Mouse (Mus musculus) regulatory T cell (primary cell): ENCODE results near the gene Odf4.
"Not testable (repeated sequence)": the region's sequence is repeated elsewhere in the genome, so short reads cannot be mapped to it uniquely, and the experiment has no call there.

Experiments
- in situ Hi-C: fragments of 300-600 bp; cut with MboI, MseI; formaldehyde crosslinking; loops from one replicate; pipeline ENCODE4 v1.15.1; 2025; ENCODE audit warnings: high pct_unique_total_duplicates

Odf4 gene

DNA sequence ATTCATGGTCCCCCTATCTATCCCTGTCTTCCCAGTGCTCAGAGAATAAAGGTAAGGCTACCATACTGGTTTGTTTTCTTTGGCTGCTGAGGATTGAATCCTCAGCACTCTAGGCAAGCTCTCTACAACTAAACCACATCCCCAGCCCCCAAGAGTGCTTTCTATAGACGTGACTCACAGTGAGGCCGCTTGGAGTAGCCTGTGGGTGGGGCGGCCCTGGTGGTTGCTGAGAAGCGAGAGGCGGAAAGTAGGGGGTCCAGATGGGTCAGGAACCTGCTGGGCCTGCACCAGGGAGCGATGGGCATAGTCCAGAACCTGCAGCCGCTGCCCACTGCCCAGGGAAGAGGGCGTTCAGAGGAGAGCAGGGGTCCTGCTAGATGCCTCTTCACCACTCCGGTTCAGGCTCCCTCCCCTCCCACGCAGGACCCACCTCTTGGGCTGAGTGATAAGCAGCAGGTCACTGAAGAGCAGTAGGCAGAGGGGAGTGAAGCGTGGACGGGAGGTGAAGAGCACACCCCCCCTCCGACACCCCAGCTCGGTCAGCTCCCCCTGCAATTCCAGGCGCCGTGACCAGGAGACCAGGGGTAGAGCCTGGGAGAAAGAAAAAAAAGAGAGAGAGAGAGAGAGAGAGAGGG is 20.0 kb upstream of the Odf4 start:
- in situ Hi-C loops: loop anchor here (5.0 kb wide), 1 partner anchor 35 kb away; no protein-coding TSS in a partner anchor

DNA sequence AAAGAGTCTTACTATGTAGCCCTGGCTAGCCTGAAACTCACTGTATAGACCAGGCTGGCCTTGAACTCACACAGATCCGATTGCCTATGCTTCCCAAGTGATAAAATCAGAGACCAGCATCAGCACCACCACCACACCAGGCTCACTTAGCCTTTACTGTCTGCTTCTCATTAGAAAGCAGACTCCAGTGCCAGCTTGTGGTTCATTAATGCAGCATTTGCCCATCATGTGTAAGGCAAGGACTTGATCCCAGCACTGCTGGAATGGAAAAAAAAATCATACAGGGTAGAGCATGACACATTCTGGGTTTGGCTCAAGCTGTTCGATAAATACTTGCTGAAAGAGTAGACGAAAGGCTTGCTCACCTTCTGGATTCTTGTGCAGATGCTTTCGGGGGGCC is 19.1 kb upstream of the Odf4 start:
- in situ Hi-C loops: loop anchor here (5.0 kb wide), 1 partner anchor 34 kb away; no protein-coding TSS in a partner anchor

DNA sequence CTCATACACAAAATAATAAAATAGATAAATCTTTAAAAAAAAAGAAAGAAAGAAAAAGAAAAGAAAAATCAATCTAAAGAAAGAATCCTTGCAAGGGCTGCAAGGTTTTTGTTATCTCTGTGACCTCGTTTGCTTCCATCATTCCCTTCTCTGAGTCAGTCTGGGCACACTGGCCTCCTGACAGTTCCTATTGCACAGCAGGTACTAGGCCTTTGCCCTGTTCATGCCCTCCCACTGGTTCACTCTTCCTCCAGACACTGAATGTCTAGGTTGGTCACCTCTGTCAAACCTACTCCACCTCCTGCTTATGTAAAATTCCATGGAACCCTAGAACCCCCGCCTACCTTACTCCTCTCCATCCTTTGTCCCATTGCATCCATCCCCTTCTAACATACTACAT is 18.4 kb upstream of the Odf4 start:
- in situ Hi-C loops: loop anchor here (5.0 kb wide), 1 partner anchor 33 kb away; no protein-coding TSS in a partner anchor

DNA sequence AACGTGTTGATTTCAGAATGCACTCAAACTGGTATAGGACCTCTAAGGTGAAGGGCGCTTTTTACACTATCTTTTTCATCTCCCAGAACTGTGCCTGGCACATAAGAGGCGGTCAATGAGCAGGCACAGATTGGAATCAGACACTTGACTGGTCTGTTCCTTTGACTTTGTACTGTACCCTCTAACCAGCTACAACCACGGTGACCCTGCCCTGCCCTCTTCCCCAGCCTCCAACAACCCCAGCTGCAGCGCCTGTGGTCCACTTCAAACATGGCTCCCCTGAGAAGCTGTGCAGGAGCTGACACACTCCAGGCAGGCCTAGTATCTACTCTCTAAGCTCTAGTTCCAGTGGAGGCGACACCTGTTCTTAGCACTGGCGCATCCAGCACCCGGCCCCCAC is 15.8 kb upstream of the Odf4 start:
- in situ Hi-C loops: no loop called here

DNA sequence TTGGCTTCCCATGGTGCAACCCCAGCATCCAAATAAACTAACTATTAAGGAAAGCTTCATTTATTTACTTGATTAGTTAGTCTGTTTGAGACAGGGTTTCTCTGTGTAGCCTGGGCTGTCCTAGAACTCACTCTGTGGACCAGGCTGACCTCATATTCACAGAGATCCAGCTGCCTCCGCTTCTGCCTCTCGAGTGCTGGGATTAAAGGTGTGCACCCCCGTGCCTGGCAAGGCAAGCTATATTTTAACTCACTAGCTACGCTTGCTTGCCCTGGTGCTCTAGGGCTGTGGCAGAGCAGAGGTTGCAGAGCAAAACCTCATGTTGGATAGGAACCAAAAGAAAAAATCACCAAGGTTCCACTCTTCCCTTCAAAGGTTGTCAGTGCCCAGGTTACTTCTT is 13.6 kb upstream of the Odf4 start:
- in situ Hi-C loops: no loop called here

DNA sequence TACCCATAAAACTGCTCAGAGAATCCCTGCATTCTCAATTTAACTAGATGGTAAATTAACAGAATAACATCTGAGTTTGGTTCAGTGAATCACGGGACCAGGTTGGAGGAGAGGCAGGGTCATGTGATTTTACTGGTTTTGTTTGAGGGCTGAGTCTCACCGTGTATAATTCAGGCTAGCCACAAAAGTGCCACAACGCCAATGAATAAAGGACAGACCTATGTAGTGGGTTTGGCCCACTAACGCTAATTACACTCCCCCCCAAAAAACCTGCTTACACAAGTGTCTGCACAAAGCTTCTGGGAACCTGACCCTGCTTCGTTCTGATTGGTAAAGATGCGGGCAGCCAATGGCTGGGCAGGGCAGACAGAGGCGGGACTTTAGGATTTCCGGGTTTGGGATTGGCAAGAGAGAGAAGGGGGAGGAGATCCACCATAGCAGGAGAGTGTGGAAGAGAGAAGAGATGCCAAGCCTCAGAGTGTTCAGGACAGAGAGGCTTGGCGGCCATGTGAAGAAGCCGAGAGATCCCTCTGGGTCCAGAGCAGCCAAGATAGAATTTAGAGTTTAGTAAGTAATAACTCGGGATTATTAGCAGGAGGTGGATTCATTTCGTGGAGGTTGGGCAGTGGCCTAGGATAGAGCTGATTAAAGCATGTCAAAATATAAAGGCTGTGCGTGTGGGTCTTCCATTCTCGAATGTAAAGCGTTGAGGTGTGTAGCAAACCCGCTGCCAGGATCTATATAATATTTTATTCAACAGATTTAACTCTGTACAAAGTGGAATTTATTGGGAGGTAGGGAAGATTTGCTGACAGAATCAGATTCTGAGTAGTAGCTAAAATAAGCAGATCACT is 12.8 kb upstream of the Odf4 start:
- in situ Hi-C loops: no loop called here

DNA sequence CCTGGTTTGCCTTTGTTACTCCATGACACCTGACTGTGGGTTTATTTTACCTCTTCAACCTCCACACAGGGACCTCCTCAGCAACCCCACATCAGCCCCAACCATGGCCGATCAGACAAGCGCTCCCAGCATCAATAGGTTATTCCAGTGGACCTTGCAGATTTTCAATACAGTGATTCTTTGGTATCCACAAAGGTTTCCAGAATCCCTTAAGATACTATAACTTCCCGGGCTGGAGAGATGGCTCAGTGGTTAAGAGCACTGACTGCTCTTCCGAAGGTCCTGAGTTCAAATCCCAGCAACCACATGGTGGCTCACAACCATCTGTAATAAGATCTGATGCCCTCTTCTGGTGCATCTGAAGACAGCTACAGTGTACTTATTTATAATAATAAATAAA is 10.1 kb upstream of the Odf4 start:
- in situ Hi-C loops: not testable (repeated sequence)

DNA sequence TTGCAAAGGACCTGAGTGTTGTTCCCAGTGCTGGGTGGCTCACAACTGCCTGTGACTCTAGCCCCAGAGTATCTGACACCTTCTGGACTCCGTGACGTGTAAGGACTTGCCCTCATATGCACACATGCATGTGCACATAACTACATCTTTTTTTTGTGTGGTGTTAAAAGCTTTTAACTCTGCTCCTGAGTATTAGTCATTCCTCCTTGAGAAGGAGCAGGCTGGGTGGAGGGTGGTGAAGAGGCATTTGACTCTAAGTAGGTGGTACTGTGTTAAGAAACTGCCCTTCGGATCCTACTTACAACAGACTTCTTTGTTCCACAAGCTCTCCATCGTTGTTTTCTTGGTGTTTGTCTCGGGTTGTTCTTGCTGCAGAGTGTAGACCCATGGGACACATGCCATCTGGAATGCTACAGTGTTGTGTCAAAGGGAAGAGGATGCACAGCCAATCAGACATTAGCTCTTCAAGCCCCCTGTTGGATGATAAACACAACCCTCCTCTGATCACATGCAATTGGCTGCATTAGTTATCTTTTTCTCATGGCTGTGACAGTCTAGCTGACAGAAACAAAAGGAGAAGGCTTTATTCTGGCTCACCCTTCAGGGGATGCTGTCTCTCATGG is 7.1 kb upstream of the Odf4 start:
- in situ Hi-C loops: no loop called here

DNA sequence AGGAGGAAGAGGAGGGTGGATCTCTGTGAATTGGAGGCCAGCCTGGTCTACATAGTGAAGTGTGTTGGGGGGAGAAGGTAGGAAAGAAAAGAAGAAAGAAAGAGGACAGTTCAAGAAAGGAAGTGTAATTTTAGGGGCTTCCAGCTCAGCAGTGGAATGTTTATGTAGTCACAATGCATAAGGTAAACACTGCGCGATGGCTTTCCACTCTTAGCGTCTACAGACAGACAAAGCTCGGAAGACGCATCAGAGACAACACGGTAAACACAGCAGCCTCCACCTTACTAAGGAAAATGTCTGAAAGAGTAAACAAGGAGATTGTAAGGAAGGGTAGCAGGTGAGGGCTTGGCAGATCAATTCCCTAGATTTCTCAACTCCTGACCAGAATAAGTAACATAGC is 3.1 kb upstream of the Odf4 start:
- in situ Hi-C loops: no loop called here

DNA sequence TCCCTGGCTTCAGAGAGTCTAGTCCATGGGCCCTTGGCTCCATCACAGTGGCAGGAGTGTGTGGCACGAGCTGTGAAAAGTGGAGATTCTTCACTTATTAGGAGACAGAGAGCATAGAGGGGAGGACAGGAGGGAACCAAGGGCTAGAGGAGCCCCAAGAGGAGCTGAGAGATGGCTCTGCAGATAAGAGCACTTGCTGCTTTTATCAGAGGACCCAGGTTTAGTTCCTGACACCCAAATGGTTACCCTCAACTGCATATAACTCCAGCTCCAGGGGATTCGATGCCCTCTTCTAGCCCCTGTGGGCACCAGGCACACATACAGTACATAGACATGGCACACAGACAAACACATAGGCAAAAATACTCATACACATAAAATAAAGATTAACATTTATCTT is 2.1 kb downstream of the Odf4 start:
- in situ Hi-C loops: no loop called here

DNA sequence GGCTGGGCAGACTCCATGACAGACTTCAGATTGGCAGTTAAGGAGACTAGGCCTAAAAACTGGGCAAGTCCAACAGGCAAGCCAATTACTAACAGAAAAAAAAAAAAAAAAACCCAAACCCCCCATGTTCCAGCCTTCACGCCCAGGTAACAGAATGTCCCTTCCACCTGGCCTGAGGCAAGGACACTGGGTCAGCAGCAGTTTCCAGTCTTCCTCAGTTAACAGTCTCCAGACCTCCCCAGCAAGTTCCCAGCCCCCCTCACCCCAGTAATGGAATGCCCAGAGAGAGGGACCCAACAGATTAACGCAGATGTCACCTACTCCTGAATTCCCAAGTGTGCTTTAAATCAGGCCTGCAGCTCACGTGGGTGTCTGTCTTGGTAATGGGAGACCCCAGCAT is 3.7 kb downstream of the Odf4 start:
- in situ Hi-C loops: no loop called here

DNA sequence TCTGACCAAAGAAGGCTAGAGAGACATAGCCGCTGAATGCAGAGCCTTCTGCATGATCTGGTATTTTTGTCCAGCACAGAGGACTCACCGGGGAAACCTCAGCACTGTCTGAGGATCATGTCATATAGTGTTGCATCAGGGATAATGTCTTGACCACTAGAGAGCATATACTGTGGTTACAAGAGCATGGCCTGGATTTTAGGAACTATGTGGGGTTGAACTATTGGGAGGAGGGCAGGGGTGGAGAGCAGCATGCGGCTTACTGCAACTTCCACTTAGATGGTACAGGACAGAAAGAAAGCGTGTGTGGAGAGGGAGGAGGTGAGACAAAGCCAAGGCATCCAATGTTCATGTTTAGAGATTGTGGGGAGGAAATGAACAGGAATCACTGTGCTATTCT is 12.3 kb downstream of the Odf4 start:
- in situ Hi-C loops: loop anchor here (5.0 kb wide), 2 partner anchors 33 to 73 kb away; no protein-coding TSS in a partner anchor

DNA sequence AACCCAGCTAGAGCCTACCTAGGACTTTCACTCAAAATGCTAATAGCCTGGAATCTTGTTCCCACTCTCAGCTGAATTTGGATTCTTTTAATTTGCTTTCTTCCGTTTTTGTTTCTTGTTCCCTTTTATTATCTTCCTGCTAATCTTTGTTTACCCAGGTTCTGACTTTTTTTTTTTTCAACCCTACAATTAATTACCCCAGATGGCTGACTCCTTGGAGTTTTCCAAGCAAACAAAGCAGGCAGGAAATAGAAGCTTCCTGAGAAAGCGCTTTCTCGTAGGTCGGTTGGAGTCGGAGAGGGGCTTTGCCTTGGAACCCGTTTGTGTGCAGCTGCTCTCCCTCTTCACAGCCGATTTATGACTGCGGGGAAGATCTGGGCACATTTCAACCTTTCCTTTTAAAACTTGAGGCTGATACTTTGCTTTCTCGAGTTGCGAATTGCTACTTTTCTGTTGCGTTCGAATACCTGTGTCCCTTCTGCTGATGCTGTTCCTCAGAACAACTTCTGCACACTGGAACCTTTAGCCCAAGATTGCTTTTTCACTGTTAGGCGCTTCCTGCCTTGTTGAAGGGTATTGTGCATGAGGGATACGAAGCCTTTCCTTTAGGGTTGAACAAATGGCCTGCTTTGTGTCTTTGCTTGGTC is 15.2 kb downstream of the Odf4 start:
- in situ Hi-C loops: loop anchor here (5.0 kb wide), 2 partner anchors 36 to 76 kb away; no protein-coding TSS in a partner anchor

DNA sequence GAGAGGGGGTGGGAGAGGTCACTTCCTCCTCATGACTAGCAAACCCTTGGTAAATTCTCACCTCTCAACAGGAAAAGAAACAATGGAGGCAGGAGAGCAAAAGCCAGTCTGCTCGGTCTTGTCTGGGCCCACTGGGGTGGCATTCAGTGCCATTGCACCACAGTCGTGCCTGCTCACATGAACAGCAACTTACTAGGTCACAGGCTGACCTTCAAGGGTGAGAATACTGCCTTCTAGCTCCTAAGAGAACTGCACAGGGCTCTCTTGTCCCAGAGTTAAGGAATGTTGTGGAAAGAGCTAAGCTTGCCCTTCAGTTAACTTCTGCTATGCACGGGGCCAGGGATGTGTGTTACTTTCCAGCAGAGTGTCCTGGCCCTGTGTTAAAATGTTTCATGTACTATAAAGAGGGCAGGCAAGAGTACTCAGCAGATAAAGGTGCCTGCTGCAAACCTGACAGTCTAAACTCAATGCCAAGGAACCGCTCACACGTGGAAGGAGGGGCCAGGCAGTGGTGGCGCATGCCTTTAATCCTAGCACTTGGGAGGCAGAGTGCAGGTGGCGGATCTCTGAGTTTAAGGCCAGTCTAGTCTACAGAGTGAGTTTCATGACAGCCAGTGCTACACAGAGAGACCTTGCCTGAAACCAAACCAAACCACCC is 17.9 kb downstream of the Odf4 start:
- in situ Hi-C loops: no loop called here

DNA sequence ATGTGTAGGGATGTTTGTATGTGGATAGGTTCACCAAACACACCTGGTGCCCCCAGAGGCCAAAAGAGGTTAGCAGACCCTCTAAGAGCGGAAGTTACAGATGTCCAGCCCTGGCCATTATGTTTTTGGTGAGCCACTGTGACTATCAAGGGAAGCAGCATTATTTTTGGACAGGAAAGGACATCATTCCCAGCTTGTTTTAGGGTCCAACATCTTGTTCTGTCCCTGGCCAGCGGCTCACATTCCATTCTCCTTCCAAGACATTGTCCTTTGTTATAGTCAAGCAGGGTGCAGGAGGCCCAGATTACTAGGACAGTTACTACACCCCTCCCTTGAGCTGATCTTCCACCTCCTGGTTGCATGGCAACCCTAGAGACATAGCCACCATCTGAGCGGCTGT is 19.6 kb downstream of the Odf4 start:
- in situ Hi-C loops: no loop called here

DNA sequence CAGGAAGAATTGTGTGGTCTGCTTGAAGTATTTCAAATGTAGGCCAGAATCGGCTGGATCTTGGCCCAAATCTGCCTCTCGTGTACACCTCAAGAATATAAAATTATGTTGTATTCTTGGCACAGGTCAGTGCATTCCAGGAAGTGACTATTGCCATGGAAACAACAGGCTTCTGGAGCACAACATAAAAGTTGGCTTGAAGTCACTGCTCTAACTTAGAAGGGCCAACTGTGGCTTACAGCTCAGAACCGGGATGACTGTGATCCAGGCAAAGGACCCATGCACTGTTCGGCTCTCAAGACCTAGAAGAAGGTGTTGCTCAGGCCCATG is 20.5 kb downstream of the Odf4 start:
- in situ Hi-C loops: no loop called here

DNA sequence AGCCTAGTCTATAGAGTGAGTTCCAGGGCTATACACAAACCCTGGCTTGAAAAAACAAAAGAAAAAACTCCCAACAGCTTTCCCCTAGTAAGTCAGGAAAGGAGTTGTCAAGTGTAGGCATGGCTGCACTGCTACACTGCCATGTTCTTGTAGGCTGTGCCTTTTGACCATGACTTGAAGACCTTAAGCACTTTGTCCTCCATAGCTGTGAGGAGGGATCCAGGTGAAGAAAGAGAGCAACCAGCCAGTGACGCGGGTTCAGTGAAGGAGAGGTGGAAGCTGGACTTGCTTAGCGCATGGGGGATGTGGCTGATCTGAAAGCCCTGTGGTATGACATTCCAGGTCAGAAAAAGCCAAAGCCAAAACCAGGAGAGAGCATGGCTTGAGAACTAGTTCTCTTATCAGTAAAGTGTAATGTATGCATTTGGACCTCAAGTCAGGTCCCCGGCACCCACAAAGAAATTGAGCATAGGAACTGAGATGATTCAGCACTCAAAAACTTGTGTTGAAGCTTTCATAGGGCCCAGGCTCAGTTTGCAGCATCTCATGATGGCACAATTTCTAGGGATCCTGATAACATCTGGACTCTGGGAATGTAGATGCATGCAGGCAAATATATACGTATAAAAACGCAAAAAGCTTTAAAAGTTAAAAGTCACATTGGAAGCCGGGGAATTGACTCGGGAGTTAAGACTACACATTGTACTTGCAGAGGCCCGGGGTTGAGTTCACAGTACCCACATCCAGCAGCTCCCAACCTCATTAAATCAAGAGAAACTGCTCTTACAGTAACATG is 21.0 kb downstream of the Odf4 start:
- in situ Hi-C loops: no loop called here

DNA sequence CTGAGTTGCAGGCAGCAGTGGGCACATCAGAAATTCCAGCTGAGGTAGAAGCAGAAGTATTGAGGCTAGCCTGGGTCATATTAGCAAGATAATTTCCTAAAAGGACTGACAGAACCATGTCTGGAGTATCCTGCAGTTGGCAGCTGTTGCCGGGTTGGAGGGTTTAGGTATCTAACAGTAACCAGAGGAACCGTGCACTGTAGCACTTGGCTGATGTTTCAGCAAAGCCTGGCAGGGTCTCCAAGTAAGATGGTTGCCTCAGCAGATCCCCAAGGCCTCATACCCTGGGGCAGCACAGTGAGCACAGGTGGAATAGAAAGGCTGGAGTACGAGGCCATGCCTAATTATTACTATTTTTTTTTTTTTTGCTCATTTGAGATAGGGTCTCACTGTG is 21.7 kb downstream of the Odf4 start:
- in situ Hi-C loops: no loop called here

DNA sequence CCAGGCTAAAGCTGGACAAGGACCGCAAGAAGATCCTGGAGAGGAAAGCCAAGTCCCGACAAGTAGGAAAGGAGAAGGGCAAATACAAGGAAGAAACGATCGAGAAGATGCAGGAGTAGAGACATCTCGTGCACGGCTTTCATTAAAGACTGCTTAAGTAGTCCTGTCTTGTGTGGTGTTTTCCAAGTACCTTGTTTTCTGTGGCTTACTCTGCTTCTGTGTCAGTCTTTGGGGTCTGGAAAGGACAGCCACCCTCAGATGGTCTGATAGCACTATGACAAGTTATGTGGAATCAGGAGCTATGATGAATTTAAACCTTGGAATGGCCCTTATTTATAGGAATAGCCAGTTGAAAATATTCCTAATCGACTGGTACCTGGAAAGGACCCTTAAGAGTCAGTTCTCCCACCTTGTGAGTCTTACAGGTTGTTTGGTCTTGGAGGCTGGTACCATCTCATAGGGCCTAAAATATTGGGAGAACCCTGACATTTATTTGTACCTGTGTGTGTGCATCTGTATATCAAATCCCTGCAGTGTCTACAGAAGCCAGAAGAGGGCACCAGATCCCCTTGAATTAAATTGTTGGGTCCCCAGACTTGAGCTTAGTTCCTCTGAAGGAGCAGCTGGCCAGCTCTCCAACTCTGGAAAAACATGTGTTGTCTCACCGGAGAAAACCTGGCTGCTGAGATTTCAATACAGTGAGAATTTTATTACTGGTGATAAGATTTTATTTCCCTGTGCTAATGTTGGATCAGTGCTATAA is 22.3 kb downstream of the Odf4 start:
- in situ Hi-C loops: no loop called here

DNA sequence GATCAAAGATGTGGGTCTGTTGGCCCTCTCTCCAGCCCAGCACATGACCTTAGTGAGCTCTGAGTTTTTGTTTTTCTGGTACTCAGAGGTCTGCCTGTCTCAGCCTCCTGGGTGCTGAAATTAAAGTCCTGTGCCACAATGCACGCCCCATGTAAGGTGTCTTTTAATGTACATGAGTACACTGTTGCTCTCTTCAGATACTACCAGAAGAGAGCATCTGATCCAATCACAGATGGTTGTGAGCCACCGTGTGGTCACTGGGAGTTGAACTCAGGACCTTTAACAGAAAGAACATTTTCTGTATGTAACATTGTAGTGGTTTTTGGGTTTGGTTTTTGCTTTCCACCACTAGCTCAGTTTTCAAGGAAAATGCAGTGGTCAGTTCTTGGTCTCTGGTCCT is 23.1 kb downstream of the Odf4 start:
- in situ Hi-C loops: no loop called here
